Mouse (Mus musculus) limb, embryonic 14.5 days (tissue): ENCODE data around the gene Fhit. TPM values are rescaled to one million over a fixed set of nuclear protein-coding genes. Genes with fewer than 3 reads are reported as not detected.

Experiments used
- ATAC-seq: fragments of 200-750 bp; cut with Nextera tagmentation; 2 replicates; pipeline ENCODE4 v1.8.0; 2017; ENCODE audit warnings: low read depth, moderate number of reproducible peaks, moderate TSS enrichment; ENCODE audit not compliant: low FRiP score
- DNase-seq: peaks from one replicate; pipeline ENCODE4 v3.0.0-alpha.2; 2015; ENCODE audit warnings: low spot score
- H3K27ac ChIP-seq: fragments of 300-500 bp; sonication (generic); replicated peaks from 2 replicates; pipeline ENCODE4 v1.5.1; 2014; ENCODE audit warnings: low read depth, mild to moderate bottlenecking, low read length, moderate library complexity, mixed read lengths
- H3K27me3 ChIP-seq: fragments of 300-500 bp; sonication (generic); 2 replicates; pipeline ENCODE4 v1.6.1; 2014; ENCODE audit warnings: low read length, mixed read lengths; ENCODE audit not compliant: control insufficient read depth, insufficient read depth
- H3K36me3 ChIP-seq: fragments of 300-500 bp; sonication (generic); 2 replicates; pipeline ENCODE4 v1.6.1; 2014; ENCODE audit warnings: mild to moderate bottlenecking, low read length, moderate library complexity, mixed read lengths; ENCODE audit not compliant: control insufficient read depth, insufficient read depth
- H3K4me1 ChIP-seq: fragments of 300-500 bp; sonication (generic); 2 replicates; pipeline ENCODE4 v1.6.1; 2014; ENCODE audit warnings: antibody characterized with exemption, low read length, mixed read lengths; ENCODE audit not compliant: control insufficient read depth, insufficient read depth
- H3K4me2 ChIP-seq: fragments of 300-500 bp; sonication (generic); replicated peaks from 2 replicates; pipeline ENCODE4 v1.6.1; 2014; ENCODE audit warnings: low read depth, mild to moderate bottlenecking, low read length, moderate library complexity; ENCODE audit not compliant: severe bottlenecking
- H3K4me3 ChIP-seq: fragments of 300-500 bp; sonication (generic); replicated peaks from 2 replicates; pipeline ENCODE4 v1.5.1; 2014; ENCODE audit warnings: low read length
- H3K9ac ChIP-seq: fragments of 300-500 bp; sonication (generic); 2 replicates; pipeline ENCODE4 v1.6.1; 2014; ENCODE audit warnings: mild to moderate bottlenecking, low read depth, low read length, moderate library complexity; ENCODE audit not compliant: severe bottlenecking
- H3K9me3 ChIP-seq: fragments of 300-500 bp; sonication (generic); 2 replicates; pipeline ENCODE4 v1.6.1; 2016; ENCODE audit warnings: low read length; ENCODE audit not compliant: control insufficient read depth
- POLR2A ChIP-seq: fragments of 200-500 bp; IDR thresholded peaks from 2 replicates; pipeline ENCODE4 v1.8.0; 2012; ENCODE audit warnings: inconsistent platforms, mild to moderate bottlenecking, moderate library complexity, borderline replicate concordance; ENCODE audit not compliant: insufficient read depth, insufficient read length; ENCODE audit errors: extremely low read depth
- WGBS: fragments of 180-500 bp; shearing (Covaris S2); extraction: QIAGEN DNeasy Blood & Tissue Kit; methylation state at CpG from one replicate; pipeline ENCODE4 v1.1.7; 2014; 5-methylcytosine and 5-hydroxymethylcytosine counted together
- polyA plus RNA-seq, 2 experiments: library from polyadenylated mRNA; depleted of rRNA in 1 of 2; stranded (reverse) in 1 of 2; unstranded in 1 of 2; fragments of >200 nt; fragmentation: Nextera tagmentation in 1 of 2; extraction: Ambion mirVana in 1 of 2; gene quantifications; 2 replicates each; pipeline versions ENCODE4 v1.2.1 to v1.2.3; 2012 to 2014

Fhit gene
- polyA plus RNA-seq, 2 experiments: 3.5 to 7.6 TPM

- no peak overlapping the region for H3K4me2 ChIP-seq
- no peak overlapping the region for H3K27ac ChIP-seq
- no peaks in the 10 kb centered on the region for H3K9me3 ChIP-seq
- TF ChIP-seq POLR2A: no peak
- H3K27me3 ChIP-seq: no peaks in the 10 kb centered on the region
- no peak overlapping the region for H3K9ac ChIP-seq
- DNase-seq (no peak), ATAC-seq (no peak)
- no peaks in the 10 kb centered on the region for H3K36me3 ChIP-seq
- H3K4me1 ChIP-seq: no peaks in the 10 kb centered on the region
- no peak overlapping the region for H3K4me3 ChIP-seq
- WGBS: 89% methylated on average over 1 of the region's 1 CpGs
Measured at GRCm38 (mm10) chr14:10851936-10852335, 309.9 kb downstream of the Fhit start.

GRCm38 (mm10) chr14:10836001-10836400 is 325.8 kb downstream of the Fhit start:
- Histone ChIP-seq H3K9me3 (no peaks in the 10 kb centered on the region), H3K4me3 (no peak overlapping the region), H3K27ac (no peak overlapping the region), H3K36me3 (no peaks in the 10 kb centered on the region), H3K4me2 (no peak overlapping the region), H3K27me3 (no peaks in the 10 kb centered on the region), H3K9ac (no peak overlapping the region), H3K4me1 (no peaks in the 10 kb centered on the region)
- no peak for TF ChIP-seq POLR2A
- DNase-seq: no peak
- ATAC-seq: no peak
- WGBS: 39% methylated on average over 1 of the region's 1 CpGs

GRCm38 (mm10) chr14:10824819-10825218 is 337.0 kb downstream of the Fhit start:
- H3K36me3 ChIP-seq: no peaks in the 10 kb centered on the region
- no peaks in the 10 kb centered on the region for H3K4me1 ChIP-seq
- TF ChIP-seq POLR2A: no peak
- no peak overlapping the region for H3K27ac ChIP-seq
- DNase-seq: no peak
- no peak overlapping the region for H3K4me2 ChIP-seq
- no peaks in the 10 kb centered on the region for H3K9me3 ChIP-seq
- WGBS: 79% methylated on average over 4 of the region's 4 CpGs
- ATAC-seq: no peak
- no peak overlapping the region for H3K4me3 ChIP-seq
- H3K27me3 ChIP-seq: no peaks in the 10 kb centered on the region
- H3K9ac ChIP-seq: no peak overlapping the region

GRCm38 (mm10) chr14:10813551-10813950 is 348.3 kb downstream of the Fhit start:
- Histone ChIP-seq H3K4me1 (no peaks in the 10 kb centered on the region), H3K4me2 (no peak overlapping the region), H3K36me3 (no peaks in the 10 kb centered on the region), H3K9ac (no peak overlapping the region), H3K27me3 (no peaks in the 10 kb centered on the region), H3K4me3 (no peak overlapping the region), H3K27ac (no peak overlapping the region), H3K9me3 (no peaks in the 10 kb centered on the region)
- WGBS: 57% methylated on average over 2 of the region's 2 CpGs
- DNase-seq (no peak), ATAC-seq (no peak)
- no peak for TF ChIP-seq POLR2A

- Histone ChIP-seq H3K9me3 (no peaks in the 10 kb centered on the region), H3K4me3 (no peak overlapping the region), H3K4me1 (no peaks in the 10 kb centered on the region), H3K9ac (no peak overlapping the region), H3K27ac (no peak overlapping the region), H3K27me3 (no peaks in the 10 kb centered on the region), H3K4me2 (no peak overlapping the region), H3K36me3 (no peaks in the 10 kb centered on the region)
- DNase-seq: no peak
- ATAC-seq: no peak
- TF ChIP-seq POLR2A: no peak
- 80% methylated on average over 4 of the region's 4 CpGs for WGBS
Measured at GRCm38 (mm10) chr14:10798489-10799180, 363.2 kb downstream of the Fhit start.

- no peak overlapping the region for H3K4me3 ChIP-seq
- WGBS: 88% methylated on average over 1 of the region's 1 CpGs
- no peaks in the 10 kb centered on the region for H3K27me3 ChIP-seq
- no peaks in the 10 kb centered on the region for H3K4me1 ChIP-seq
- H3K9me3 ChIP-seq: no peaks in the 10 kb centered on the region
- H3K4me2 ChIP-seq: no peak overlapping the region
- no peaks in the 10 kb centered on the region for H3K36me3 ChIP-seq
- ATAC-seq: no peak
- TF ChIP-seq POLR2A: no peak
- no peak overlapping the region for H3K9ac ChIP-seq
- no peak overlapping the region for H3K27ac ChIP-seq
- no peak for DNase-seq
Measured at GRCm38 (mm10) chr14:10797595-10797994, 364.2 kb downstream of the Fhit start.
